In the genomic region with DNA sequence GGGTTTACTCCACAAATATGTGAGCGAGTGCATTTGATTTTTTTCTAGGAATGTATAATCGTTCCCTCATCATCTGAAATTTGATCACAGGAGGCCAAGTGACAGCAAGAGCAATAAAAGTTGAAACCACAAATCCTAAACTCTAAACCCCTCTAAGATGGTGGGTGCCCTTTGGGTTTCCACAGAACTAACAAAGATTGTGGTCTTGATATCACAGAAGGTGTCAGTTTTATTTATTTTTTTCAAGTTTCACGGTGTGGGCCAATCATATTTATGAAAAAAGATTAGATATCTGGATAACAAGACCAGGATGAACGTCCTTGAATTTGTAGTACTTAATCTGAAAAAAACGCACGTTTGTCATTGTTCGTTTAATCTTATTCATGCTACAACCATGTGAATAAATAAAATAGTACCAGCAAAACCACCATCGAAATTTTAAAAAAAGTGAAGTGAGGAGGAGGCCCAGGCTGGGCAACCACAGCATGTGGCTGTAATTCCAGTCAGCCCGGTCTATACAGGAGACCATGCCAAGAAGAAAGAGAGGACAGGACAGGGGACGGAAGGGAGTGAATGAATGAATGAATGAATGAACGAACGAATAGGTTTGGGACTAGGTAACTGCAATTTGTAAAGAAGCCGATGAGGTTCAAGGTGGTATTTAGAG, we compare ENCODE assay signal across 8 mouse cellular contexts. TPM values are rescaled to one million over a fixed set of nuclear protein-coding genes. Genes with fewer than 3 reads are reported as not detected.
DNase-seq lines count a peak whose midpoint lies in the region; ATAC-seq and TF ChIP-seq lines count a peak whose summit lies in the region.

No protein-coding gene starts in this region.

- peak overlapping the region; percentile 96 for H3K27ac ChIP-seq in heart, embryonic 12.5 days (ENCODE audit: poor library complexity, severe bottlenecking)
- H3K27ac ChIP-seq in ES-E14 (ENCODE audit: insufficient read depth, low read depth, low read length, poor library complexity, severe bottlenecking): peak overlapping the region; percentile 88
- H3K27ac ChIP-seq in hindbrain, embryonic 14.5 days: peak overlapping the region; percentile 97
- H3K27ac ChIP-seq in midbrain, embryonic 11.5 days (ENCODE audit: low read depth, low read length): peak overlapping the region; percentile 77

- H3K4me3 ChIP-seq in heart, embryonic 12.5 days: peak overlapping the region; percentile 98
- peak overlapping the region; percentile 60 to 70 for H3K4me3 ChIP-seq in ES-E14 (ENCODE audit: insufficient read depth in 1 of 2, low read depth in 1 of 2, low read length in 2 of 2, poor library complexity in 1 of 2, severe bottlenecking in 1 of 2)
- H3K4me3 ChIP-seq in hindbrain, embryonic 14.5 days (replicated peaks; ENCODE audit: low read length): peak overlapping the region; percentile 72
- H3K4me3 ChIP-seq in midbrain, embryonic 11.5 days (ENCODE audit: low read depth, low read length): peak overlapping the region; percentile 92

- no peaks in the 10 kb centered on the region for H3K27me3 ChIP-seq in heart, embryonic 12.5 days (replicated peaks)
- H3K27me3 ChIP-seq in hindbrain, embryonic 14.5 days (ENCODE audit: control insufficient read depth, insufficient read depth, low read length): no peaks in the 10 kb centered on the region
- no peaks in the 10 kb centered on the region for H3K27me3 ChIP-seq in midbrain, embryonic 11.5 days (ENCODE audit: control insufficient read depth, insufficient read depth, low read length)

- 20% methylated on average over 13 of the region's 13 CpGs for WGBS in heart, embryonic 12.5 days
- WGBS in hindbrain, embryonic 14.5 days: 16% methylated on average over 13 of the region's 13 CpGs
- WGBS in midbrain, embryonic 11.5 days: 19% methylated on average over 13 of the region's 13 CpGs

- peak overlapping the region; percentile 98 for H3K9ac ChIP-seq in heart, embryonic 12.5 days
- peak overlapping the region; percentile 81 for H3K9ac ChIP-seq in ES-E14 (ENCODE audit: insufficient read depth, low read depth, low read length, poor library complexity, severe bottlenecking)
- peak overlapping the region; percentile 95 for H3K9ac ChIP-seq in hindbrain, embryonic 14.5 days
- H3K9ac ChIP-seq in midbrain, embryonic 11.5 days (ENCODE audit: low read length): peak overlapping the region; percentile 94

- peaks cover 23% of the 10 kb centered on the region for H3K4me1 ChIP-seq in heart, embryonic 12.5 days (replicated peaks)
- peaks cover under 1 to 2% of the 10 kb centered on the region in 2 experiments; a peak in 2 of 4 replicates for H3K4me1 ChIP-seq in ES-E14 (ENCODE audit: control insufficient read depth in 2 of 2, insufficient read depth in 2 of 2, low read length in 2 of 2, poor library complexity in 1 of 2)
- peaks cover 20% of the 10 kb centered on the region for H3K4me1 ChIP-seq in hindbrain, embryonic 14.5 days (replicated peaks; ENCODE audit: control insufficient read depth, insufficient read depth, low read length)
- peaks cover 3% of the 10 kb centered on the region for H3K4me1 ChIP-seq in midbrain, embryonic 11.5 days (ENCODE audit: control insufficient read depth, insufficient read depth, low read length)

- in situ Hi-C loops in ES-E14 (cut with MboI; ENCODE audit: low sequenced_read_pairs in 2 of 2, unreplicated experiment in 2 of 2): no loop called here

- no peaks in the 10 kb centered on the region for H3K9me3 ChIP-seq in heart, embryonic 12.5 days (replicated peaks)
- H3K9me3 ChIP-seq in ES-E14 (ENCODE audit: control insufficient read depth, insufficient read depth, low read depth, low read length): no peaks in the 10 kb centered on the region
- H3K9me3 ChIP-seq in hindbrain, embryonic 14.5 days (ENCODE audit: control insufficient read depth, low read length): no peaks in the 10 kb centered on the region
- H3K9me3 ChIP-seq in midbrain, embryonic 11.5 days (ENCODE audit: control insufficient read depth, low read length): no peaks in the 10 kb centered on the region

- peak overlapping the region; percentile 69 for H3K4me2 ChIP-seq in heart, embryonic 12.5 days
- H3K4me2 ChIP-seq in hindbrain, embryonic 14.5 days (replicated peaks): peak overlapping the region; percentile 63
- H3K4me2 ChIP-seq in midbrain, embryonic 11.5 days: peak overlapping the region; percentile 46

- intact Hi-C loops in left cerebral cortex, postnatal 10 days (cut with DNase I): loop anchor here (5.0 kb wide), 1 partner anchor 66 kb away; a partner anchor contains a TSS

- 0 out of 2 replicates have a peak, but pooled peaks have one; percentile 5 for ATAC-seq in heart, embryonic 12.5 days (ENCODE audit: insufficient number of reproducible peaks, low FRiP score)
- peak; percentile 58 for ATAC-seq in hindbrain, embryonic 14.5 days (ENCODE audit: low FRiP score)
- ATAC-seq in midbrain, embryonic 11.5 days (ENCODE audit: low FRiP score): peak; percentile 63

- no peaks in the 10 kb centered on the region for H3K36me3 ChIP-seq in heart, embryonic 12.5 days
- no peaks in the 10 kb centered on the region for H3K36me3 ChIP-seq in ES-E14 (ENCODE audit: control insufficient read depth, insufficient read depth, low read length, poor library complexity, severe bottlenecking)
- H3K36me3 ChIP-seq in hindbrain, embryonic 14.5 days (replicated peaks; ENCODE audit: control insufficient read depth, insufficient read depth): no peaks in the 10 kb centered on the region
- H3K36me3 ChIP-seq in midbrain, embryonic 11.5 days (ENCODE audit: control insufficient read depth, insufficient read depth, low read length): no peaks in the 10 kb centered on the region

- DNase-seq in heart, adult 8-10 months (ENCODE audit: low spot score): no peak
- DNase-seq in ES-E14 (ENCODE audit: low read depth, low spot score): no peak
- peak; percentile 26 for DNase-seq in hindbrain, embryonic 14.5 days (ENCODE audit: low spot score)
- peak; percentile 92 for DNase-seq in midbrain, embryonic 11.5 days (ENCODE audit: low spot score, missing footprints)
- DNase-seq in cerebellum, adult 11 months: no peak
- DNase-seq in left cerebral cortex, postnatal 10 days (ENCODE audit: extremely low spot score in 1 of 2, low spot score in 2 of 2): no peak
- no peak for DNase-seq in frontal cortex, postnatal 25 days (ENCODE audit: low spot score in 2 of 2)

TF ChIP-seq in ES-E14, 5 proteins besides CTCF, POLR2A, EP300 and RAD21:
- TF ChIP-seq CHD2 (IDR thresholded peaks at IDR 0.05; ENCODE audit: low read depth, low read length) (no peak), MAFK (IDR thresholded peaks at IDR 0.05; ENCODE audit: insufficient read depth, low read depth, low read length) (no peak), ZC3H11A (IDR thresholded peaks at IDR 0.05; ENCODE audit: borderline replicate concordance, low read depth, low read length) (no peak), ZNF384 (IDR thresholded peaks at IDR 0.05; ENCODE audit: low read depth, low read length) (no peak), HCFC1 (IDR thresholded peaks at IDR 0.05; ENCODE audit: borderline replicate concordance, insufficient read depth, low read length) (no peak)
TF ChIP-seq in ES-E14: peak in this region for 0.

RNA-seq across cellular contexts. Expression of a gene that starts 0.8 kb away (rescaled TPM):
- 43.5 and 44.1 TPM in 2 replicates for polyA plus RNA-seq in heart, embryonic 12.5 days (2016; fragmentation: Nextera tagmentation; extraction: Ambion mirVana)
- 10 to 100 TPM; 16.6 to 23.4 (median 20.0) TPM for total RNA-seq in heart, adult 8-10 months (2022)
- total RNA-seq in ES-E14 (2012; rRNA removed): 26.4 and 27.4 TPM in 2 replicates
- polyA plus RNA-seq in hindbrain, embryonic 14.5 days (2014; fragmentation: Nextera tagmentation; extraction: Ambion mirVana): 76.8 and 90.7 TPM in 2 replicates
- polyA plus RNA-seq in midbrain, embryonic 11.5 days (2014; fragmentation: Nextera tagmentation; extraction: Ambion mirVana): 50.0 and 59.9 TPM in 2 replicates
- 100 to 1,000 TPM; 446 to 493 TPM for total RNA-seq in left cerebral cortex, postnatal 10 days (2021)

Comparison
In these comparisons a context has a peak if more than half of its experiments do, and no peak if none do; other contexts are left out.
1. ATAC-seq: peak in every context shown above with its lines; median percentile 63 in midbrain, embryonic 11.5 days; 58 in hindbrain, embryonic 14.5 days; 5 in heart, embryonic 12.5 days.
2. DNase-seq: peak in hindbrain, embryonic 14.5 days (single experiment) and midbrain, embryonic 11.5 days (single experiment); none in heart, adult 8-10 months (single experiment), ES-E14 (single experiment), cerebellum, adult 11 months (single experiment), left cerebral cortex, postnatal 10 days (0 of 2) and frontal cortex, postnatal 25 days (0 of 2).
3. RNA of a gene that starts 0.8 kb away (total RNA-seq): 446 to 493 TPM in left cerebral cortex, postnatal 10 days; 26.4 to 27.4 TPM in ES-E14 and 16.6 to 23.4 TPM in heart, adult 8-10 months; every median in the first group is over 10 times any median in the second.
4. Peak in every context shown above with its lines, with median percentiles within 50 percentile points of each other: H3K27ac ChIP-seq, H3K4me2 ChIP-seq, H3K4me3 ChIP-seq and H3K9ac ChIP-seq.